Mouse (Mus musculus) WW6 (cell line): ENCODE data around the gene Cyb561a3.
"Not testable (repeated sequence)": the region's sequence is repeated elsewhere in the genome, so short reads cannot be mapped to it uniquely, and the experiment has no call there.

Source experiments
- DNase-seq: peaks from one replicate; pipeline ENCODE4 v3.0.0-alpha.2; 2013; ENCODE audit warnings: low read depth, low spot score

Cyb561a3 gene

DNA sequence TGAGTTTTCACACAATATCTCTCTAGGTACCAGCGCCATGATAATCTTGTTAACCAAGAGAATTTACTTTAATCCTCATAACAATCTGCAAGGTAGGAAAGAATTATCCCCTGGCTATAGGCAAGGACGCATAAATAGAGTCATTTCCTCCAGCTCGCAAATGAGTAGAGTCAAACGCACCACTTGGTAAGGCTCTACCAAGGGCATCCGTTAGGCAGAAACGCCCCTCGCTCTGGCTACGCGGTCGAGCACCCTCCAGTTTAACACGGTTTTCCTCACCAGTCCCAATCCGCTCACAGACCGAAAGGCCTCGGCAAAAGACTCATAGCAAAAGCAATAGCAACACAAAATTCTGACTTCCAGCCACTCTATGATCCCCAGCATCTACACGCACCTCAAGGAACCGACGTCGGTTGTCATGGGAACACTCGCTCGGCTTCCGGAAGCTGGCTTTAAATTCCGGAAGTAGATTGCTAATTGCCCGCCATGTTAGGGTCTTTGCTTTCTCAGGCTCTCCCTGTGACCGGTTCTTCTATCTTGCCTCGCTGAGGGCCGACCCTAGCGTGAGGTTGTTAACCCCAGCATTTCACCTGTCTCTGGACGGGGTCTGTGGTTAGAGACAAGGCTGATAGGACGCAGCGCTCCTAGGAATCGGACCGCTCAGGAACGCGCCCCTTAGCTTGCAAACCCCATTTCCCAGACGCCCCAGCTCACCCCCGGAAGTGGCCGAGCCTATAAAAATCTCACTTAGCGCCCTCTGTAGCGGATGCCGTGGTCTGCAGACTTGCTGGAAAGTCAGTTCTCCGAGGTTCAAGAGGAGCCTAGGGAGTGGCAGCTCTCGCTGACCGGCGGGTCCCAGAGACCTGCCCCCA, at the start of gene Cyb561a3, which contains the start of gene Tmem138:
Gene Cyb561a3 (plus strand): TSS at position 483 of the 872 bp plus-strand sequence.
Gene Tmem138 (minus strand): TSS at position 673 of the 872 bp plus-strand sequence.
- peak; percentile 79 for DNase-seq

GRCm38 (mm10) chr19:10530082-10530481, 46.9 kb upstream of the Cyb561a3 start:
- no peak for DNase-seq

- no peak for DNase-seq
Measured at GRCm38 (mm10) chr19:10539454-10539853, 37.5 kb upstream of the Cyb561a3 start.

GRCm38 (mm10) chr19:10555624-10556510, 21.1 kb upstream of the Cyb561a3 start, which contains the start of gene Tmem216:
TSS of gene Tmem216 (minus strand) at chr19:10556238.
- DNase-seq, result peak; percentile 64

DNA sequence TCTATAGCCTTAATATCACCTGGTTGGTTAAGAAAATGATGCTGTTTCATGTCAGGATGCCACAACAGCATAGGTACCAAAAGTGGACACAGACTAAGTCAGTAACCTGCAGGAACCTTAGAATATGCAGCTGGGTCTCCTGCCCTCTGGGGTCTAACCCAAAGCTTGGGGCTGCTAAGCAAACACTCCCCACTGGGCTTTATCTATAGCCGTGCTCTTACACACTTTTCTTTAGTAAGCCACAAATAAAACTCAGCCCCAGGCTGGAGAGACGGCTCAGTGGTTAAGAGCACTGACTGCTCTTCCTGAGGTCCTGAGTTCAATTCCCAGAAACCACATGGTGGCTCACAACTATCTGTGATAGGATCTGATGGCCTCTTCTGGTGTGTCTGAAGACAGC, 20.0 kb upstream of the Cyb561a3 start:
- no peak for DNase-seq

- DNase-seq, result no peak
Measured at GRCm38 (mm10) chr19:10557430-10557829, 19.5 kb upstream of the Cyb561a3 start.

DNA sequence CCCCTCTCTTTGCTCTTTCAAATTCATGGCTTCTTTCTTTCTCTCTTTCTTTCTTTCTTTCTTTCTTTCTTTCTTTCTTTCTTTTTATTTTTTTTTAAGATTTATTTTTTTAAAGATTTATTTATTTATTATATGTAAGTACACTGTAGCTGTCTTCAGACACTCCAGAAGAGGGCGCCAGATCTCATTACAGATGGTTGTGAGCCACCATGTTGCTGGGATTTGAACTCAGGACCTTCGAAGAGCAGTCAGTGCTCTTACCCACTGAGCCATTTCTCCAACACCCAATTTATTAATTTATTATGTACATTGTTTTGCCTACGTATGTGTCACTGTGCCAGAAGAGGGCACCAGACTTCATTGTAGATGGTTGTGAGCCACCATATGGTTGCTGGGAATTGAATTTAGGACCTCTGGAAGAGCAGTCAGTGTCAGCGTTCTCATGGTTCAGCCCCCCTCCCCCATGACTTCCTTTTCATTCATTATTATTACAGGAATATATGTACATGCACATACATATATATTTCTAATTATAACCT, 19.1 kb upstream of the Cyb561a3 start:
- DNase-seq, result not testable (repeated sequence)

- no peak for DNase-seq
Measured at GRCm38 (mm10) chr19:10560108-10560507, 16.9 kb upstream of the Cyb561a3 start.

DNA sequence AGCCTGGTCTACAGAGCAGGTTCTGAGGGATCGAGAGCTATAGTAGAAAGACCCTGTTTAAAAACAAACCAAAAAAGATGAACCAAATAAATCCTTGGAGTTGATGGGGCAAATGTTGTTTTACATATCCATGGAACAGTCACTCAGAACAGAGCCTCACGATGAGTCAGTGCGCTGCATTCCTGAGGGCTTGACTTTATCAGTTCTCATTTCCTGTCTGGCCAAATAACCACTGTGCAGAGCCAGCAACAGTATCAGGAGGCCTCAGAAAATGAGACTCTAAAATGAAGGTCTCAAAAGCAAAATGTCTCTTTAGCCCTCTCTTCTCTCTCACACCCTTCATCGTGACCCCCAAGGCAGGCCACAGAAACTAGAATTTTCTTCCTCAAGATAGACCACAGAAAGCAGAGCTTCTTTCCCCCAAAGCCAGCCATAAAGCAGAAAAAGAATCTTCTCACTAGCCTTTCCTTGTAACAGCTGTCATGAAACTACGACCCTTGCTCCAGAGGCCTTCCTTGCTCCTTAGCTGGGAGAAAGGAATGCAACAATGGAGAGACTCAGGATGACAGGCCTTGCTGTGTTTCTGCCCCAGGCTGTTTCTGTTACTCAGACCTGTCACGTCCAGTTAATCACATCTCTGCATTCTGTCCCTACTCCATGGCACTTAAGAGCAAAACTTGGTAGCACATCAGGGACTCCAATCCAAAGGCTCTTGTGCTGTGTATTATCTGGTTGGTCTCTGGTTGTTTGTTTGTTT, 15.2 kb upstream of the Cyb561a3 start:
- DNase-seq, result no peak

DNA sequence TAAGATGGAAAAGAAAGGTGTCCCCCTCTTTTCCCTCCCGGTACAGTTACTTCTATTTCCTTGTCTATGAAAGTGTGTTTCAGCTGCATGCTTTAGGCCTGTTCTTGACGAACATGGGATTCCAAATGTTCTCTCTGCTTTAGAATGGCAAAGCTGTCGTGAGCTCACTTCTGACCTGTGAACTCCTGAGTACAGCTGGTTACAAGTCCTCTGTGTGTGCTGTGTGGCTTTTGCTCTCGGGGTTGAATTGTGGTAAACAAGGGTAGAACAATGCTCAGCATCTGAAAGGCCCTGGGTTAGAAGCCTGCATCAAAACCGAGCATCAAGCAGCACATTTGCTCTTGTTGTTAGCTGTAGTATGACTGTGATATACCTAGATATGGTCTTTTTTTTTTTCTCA, 14.6 kb upstream of the Cyb561a3 start:
- no peak for DNase-seq

GRCm38 (mm10) chr19:10564278-10564677, 12.7 kb upstream of the Cyb561a3 start:
- DNase-seq, result no peak

GRCm38 (mm10) chr19:10565217-10565616, 11.8 kb upstream of the Cyb561a3 start:
- DNase-seq, result no peak

DNA sequence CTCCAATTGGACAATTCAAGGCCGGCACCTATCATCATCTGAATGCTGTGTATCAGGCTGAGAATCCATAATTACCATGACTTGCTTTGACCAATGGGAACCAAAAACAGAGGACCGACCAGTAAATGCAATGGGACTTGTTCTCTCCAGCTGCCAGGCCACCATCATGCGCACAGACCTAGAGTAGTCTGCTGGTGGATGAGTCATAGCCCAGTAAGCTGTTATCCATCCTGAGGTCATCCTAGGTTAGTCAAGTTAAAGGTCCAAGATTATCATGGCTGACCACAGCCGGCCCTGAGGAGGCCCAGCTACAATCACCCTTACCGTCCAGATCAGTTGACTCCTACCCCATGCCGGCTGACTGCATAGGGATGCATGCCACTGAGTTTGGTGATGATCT, 7.3 kb upstream of the Cyb561a3 start:
- DNase-seq, result no peak

GRCm38 (mm10) chr19:10580102-10580501, 3.1 kb downstream of the Cyb561a3 start:
- no peak for DNase-seq

GRCm38 (mm10) chr19:10580761-10581160, 3.8 kb downstream of the Cyb561a3 start:
- DNase-seq, result no peak

DNA sequence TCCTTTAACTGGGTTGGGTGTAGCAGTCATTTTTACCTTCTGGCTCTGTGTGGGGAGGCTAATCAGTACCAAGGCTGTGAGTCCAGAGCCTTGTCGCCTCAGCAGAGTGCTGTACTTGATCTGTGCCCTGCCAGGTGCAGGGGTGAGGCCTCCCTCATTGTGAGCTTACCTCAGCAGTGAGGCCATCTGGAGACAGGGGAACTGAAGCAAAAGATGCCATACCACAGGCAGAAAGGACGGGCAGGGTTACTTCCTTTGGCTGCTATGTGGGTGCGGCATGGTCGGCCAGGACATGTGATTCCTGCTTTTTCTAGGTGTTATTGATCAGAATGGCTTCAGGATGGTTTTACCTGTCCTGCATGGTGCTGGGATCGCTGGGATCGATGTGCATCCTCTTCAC, 5.0 kb downstream of the Cyb561a3 start:
- no peak for DNase-seq

GRCm38 (mm10) chr19:10583550-10584146, 6.7 kb downstream of the Cyb561a3 start:
- DNase-seq, result no peak

DNA sequence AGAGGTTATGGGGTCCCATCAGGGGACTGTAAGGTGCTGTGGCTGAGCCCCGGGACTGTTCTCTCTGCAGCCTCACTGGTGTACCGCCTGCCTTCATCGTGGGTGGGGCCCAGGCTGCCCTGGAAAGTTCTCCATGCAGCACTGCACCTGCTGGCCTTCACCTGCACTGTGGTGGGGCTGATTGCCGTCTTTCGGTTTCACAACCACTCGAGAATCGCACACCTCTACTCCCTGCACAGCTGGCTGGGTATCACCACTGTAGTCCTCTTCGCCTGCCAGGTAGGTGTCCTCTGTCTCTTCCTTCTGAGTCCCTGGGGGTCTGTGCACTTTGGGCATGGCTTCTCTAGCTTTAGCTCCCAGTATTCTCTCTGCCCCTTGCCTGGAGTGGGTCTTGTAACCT, 8.1 kb downstream of the Cyb561a3 start:
- no peak for DNase-seq

DNA sequence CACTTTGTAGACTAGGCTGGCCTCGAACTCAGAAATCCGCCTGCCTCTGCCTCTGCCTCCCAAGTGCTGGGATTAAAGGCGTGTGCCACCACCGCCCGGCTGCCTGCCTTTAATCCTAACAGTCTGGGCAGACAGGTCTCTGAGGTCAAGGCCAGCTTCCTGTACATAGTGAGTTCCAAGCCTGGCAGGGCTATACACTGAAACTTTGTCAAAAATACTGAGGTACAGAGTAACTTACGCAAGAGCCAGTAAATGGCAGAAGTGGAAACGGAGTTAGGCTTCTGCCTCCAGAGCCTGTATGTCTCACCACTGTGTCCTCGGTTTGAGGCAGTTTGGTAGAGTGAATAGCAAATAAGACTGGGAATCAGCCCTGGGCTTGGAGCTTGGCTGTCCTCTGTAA, 10.3 kb downstream of the Cyb561a3 start:
- DNase-seq, result no peak

DNA sequence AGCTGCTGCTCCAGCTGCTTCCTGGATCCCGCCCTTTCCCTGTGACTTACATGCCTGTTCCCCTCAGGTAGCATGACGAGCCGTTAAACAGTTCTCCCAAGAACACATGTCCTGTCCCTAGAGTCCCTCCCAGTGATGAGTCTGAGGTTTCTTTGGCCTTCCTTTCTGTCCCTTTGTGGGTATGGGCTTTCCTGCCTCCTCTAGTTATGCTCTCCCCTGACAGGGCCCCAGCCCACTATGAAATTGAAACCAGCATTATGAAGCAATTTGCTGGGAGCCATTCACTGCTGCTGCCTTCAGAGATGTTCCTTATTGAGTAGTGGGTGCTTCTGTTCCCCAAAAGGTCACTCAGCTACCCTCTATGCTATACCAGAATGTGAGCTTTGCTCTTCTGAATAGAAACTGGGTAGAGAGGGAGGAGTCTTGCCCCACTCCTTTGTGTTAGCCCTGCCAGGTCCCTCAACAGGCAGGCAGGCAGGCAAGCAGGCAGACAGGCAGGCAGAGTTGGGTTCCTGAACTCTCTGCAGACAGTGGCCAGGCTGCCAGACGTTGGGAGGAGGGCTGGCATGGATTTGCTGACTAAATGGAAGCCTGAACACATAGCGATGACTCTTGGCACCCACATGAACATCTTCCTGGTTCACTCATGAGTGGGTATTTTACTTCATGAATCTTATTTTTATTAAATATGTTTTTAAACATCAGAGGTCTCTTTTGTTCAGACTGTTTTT, 12.3 kb downstream of the Cyb561a3 start:
- no peak for DNase-seq
